Mouse (Mus musculus) limb, embryonic 14.5 days (tissue): Measurements from ENCODE around the gene Col4a1. TPM values are rescaled to one million over a fixed set of nuclear protein-coding genes. Genes with fewer than 3 reads are reported as not detected.

Experiments used
- ATAC-seq: fragments of 200-750 bp; cut with Nextera tagmentation; 2 replicates; pipeline ENCODE4 v1.8.0; 2017; ENCODE audit warnings: low read depth, moderate number of reproducible peaks, moderate TSS enrichment; ENCODE audit not compliant: low FRiP score
- DNase-seq: peaks from one replicate; pipeline ENCODE4 v3.0.0-alpha.2; 2015; ENCODE audit warnings: low spot score
- H3K27ac ChIP-seq: fragments of 300-500 bp; sonication (generic); replicated peaks from 2 replicates; pipeline ENCODE4 v1.5.1; 2014; ENCODE audit warnings: low read depth, mild to moderate bottlenecking, low read length, moderate library complexity, mixed read lengths
- H3K27me3 ChIP-seq: fragments of 300-500 bp; sonication (generic); 2 replicates; pipeline ENCODE4 v1.6.1; 2014; ENCODE audit warnings: low read length, mixed read lengths; ENCODE audit not compliant: control insufficient read depth, insufficient read depth
- H3K36me3 ChIP-seq: fragments of 300-500 bp; sonication (generic); 2 replicates; pipeline ENCODE4 v1.6.1; 2014; ENCODE audit warnings: mild to moderate bottlenecking, low read length, moderate library complexity, mixed read lengths; ENCODE audit not compliant: control insufficient read depth, insufficient read depth
- H3K4me1 ChIP-seq: fragments of 300-500 bp; sonication (generic); 2 replicates; pipeline ENCODE4 v1.6.1; 2014; ENCODE audit warnings: antibody characterized with exemption, low read length, mixed read lengths; ENCODE audit not compliant: control insufficient read depth, insufficient read depth
- H3K4me2 ChIP-seq: fragments of 300-500 bp; sonication (generic); replicated peaks from 2 replicates; pipeline ENCODE4 v1.6.1; 2014; ENCODE audit warnings: low read depth, mild to moderate bottlenecking, low read length, moderate library complexity; ENCODE audit not compliant: severe bottlenecking
- H3K4me3 ChIP-seq: fragments of 300-500 bp; sonication (generic); replicated peaks from 2 replicates; pipeline ENCODE4 v1.5.1; 2014; ENCODE audit warnings: low read length
- H3K9ac ChIP-seq: fragments of 300-500 bp; sonication (generic); 2 replicates; pipeline ENCODE4 v1.6.1; 2014; ENCODE audit warnings: mild to moderate bottlenecking, low read depth, low read length, moderate library complexity; ENCODE audit not compliant: severe bottlenecking
- H3K9me3 ChIP-seq: fragments of 300-500 bp; sonication (generic); 2 replicates; pipeline ENCODE4 v1.6.1; 2016; ENCODE audit warnings: low read length; ENCODE audit not compliant: control insufficient read depth
- POLR2A ChIP-seq: fragments of 200-500 bp; IDR thresholded peaks from 2 replicates; pipeline ENCODE4 v1.8.0; 2012; ENCODE audit warnings: inconsistent platforms, mild to moderate bottlenecking, moderate library complexity, borderline replicate concordance; ENCODE audit not compliant: insufficient read depth, insufficient read length; ENCODE audit errors: extremely low read depth
- WGBS: fragments of 180-500 bp; shearing (Covaris S2); extraction: QIAGEN DNeasy Blood & Tissue Kit; methylation state at CpG from one replicate; pipeline ENCODE4 v1.1.7; 2014; 5-methylcytosine and 5-hydroxymethylcytosine counted together
- polyA plus RNA-seq, 2 experiments: library from polyadenylated mRNA; depleted of rRNA in 1 of 2; stranded (reverse) in 1 of 2; unstranded in 1 of 2; fragments of >200 nt; fragmentation: Nextera tagmentation in 1 of 2; extraction: Ambion mirVana in 1 of 2; gene quantifications; 2 replicates each; pipeline versions ENCODE4 v1.2.1 to v1.2.3; 2012 to 2014

Col4a1 gene
- polyA plus RNA-seq, 2 experiments = 215 to 225 TPM

GRCm38 (mm10) chr8:11181420-11182147, 131.0 kb downstream of the Col4a1 start:
- H3K9me3 ChIP-seq = no peaks in the 10 kb centered on the region
- no peak overlapping the region for H3K27ac ChIP-seq
- H3K36me3 ChIP-seq = no peaks in the 10 kb centered on the region
- no peak for ATAC-seq
- DNase-seq = no peak
- H3K9ac ChIP-seq = no peak overlapping the region
- H3K4me2 ChIP-seq = no peak overlapping the region
- H3K4me3 ChIP-seq = no peak overlapping the region
- TF ChIP-seq POLR2A = no peak
- WGBS = 78% methylated on average over 11 of the region's 11 CpGs
- no peaks in the 10 kb centered on the region for H3K4me1 ChIP-seq
- no peaks in the 10 kb centered on the region for H3K27me3 ChIP-seq

- no peak overlapping the region for H3K9ac ChIP-seq
- no peak overlapping the region for H3K27ac ChIP-seq
- 66% methylated on average over 3 of the region's 3 CpGs for WGBS
- TF ChIP-seq POLR2A = no peak
- ATAC-seq (no peak), DNase-seq (no peak)
- H3K4me3 ChIP-seq = no peak overlapping the region
- no peak overlapping the region for H3K4me2 ChIP-seq
- no peaks in the 10 kb centered on the region for H3K9me3 ChIP-seq
- H3K27me3 ChIP-seq = no peaks in the 10 kb centered on the region
- no peaks in the 10 kb centered on the region for H3K4me1 ChIP-seq
- H3K36me3 ChIP-seq = no peaks in the 10 kb centered on the region
Observed at GRCm38 (mm10) chr8:11179869-11180268, 132.8 kb downstream of the Col4a1 start.

DNA sequence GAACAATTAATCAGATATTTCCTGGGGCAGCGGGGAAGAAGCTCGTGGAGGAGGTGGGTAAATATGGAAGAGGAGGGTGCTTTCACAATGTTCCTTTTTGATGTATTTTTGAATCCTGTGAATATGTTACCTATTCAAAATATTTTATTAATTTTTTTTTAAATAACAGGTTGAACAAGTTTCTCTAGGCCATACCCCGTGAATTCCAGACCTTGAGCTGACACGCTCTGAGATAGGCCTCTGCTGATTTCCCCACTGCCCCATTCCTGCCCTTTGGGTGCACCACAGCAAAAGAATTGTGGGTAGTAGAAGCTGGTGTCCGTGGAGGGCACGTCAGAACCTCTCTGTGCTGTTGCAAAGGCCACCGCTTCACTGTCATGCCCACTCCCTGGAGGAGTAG, 136.2 kb downstream of the Col4a1 start:
- 82% methylated on average over 7 of the region's 7 CpGs for WGBS
- no peaks in the 10 kb centered on the region for H3K9me3 ChIP-seq
- DNase-seq = no peak

DNA sequence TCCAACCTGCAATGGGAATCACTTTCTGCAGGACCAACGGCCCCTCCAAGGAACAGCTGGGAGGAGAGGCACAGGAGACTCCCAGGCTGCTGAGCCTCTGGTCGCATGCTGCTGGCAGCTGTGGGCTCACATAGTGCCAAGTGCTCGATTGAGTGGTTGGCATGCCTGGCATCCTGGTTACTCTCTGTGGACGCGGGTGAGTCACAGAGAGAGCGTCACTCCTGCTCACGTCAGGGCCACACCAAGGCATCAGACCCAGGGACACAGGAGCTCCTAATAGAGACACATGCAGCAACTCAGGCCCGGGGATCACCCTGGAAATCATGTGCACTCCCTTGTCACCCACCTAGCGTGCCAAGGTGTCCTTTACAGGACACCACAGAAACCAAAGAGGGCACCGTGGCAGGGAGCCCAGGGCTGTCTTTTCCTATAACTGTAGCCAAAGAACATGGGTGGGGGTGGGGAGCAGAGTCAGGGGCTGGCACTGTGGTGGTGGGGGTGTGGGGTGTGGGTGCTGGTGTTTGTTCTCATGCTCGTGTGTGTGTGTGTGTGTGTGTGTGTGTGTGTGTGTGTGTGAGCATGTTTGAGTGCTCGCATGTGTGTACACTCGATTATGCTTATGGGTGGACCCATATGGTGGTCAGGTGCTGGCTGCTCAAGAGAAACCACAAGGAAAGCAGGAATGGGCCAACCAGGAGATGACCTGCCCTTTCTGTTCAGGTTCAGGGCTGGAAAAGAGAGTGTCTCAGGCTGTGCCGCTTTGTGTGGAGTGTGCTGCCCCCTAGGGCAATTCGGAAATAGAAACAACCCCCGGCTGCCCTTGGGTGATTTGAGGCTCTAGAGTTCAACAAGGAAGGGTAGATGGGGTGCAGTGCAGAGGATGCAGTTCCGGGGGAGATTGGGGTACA, 139.1 kb downstream of the Col4a1 start:
- no peaks in the 10 kb centered on the region for H3K27me3 ChIP-seq
- 69% methylated on average over 17 of the region's 17 CpGs for WGBS
- TF ChIP-seq POLR2A = no peak
- ATAC-seq (no peak), DNase-seq (peak; percentile 67)
- H3K4me1 ChIP-seq = no peaks in the 10 kb centered on the region
- H3K9me3 ChIP-seq = no peaks in the 10 kb centered on the region
- H3K9ac ChIP-seq = no peak overlapping the region
- H3K27ac ChIP-seq = no peak overlapping the region
- no peaks in the 10 kb centered on the region for H3K36me3 ChIP-seq
- H3K4me2 ChIP-seq = no peak overlapping the region
- no peak overlapping the region for H3K4me3 ChIP-seq

More for the DNA sequence above, 136.2 kb downstream of the Col4a1 start:
- TF ChIP-seq POLR2A = no peak
- H3K4me2 ChIP-seq = no peak overlapping the region
- no peaks in the 10 kb centered on the region for H3K36me3 ChIP-seq
- no peaks in the 10 kb centered on the region for H3K4me1 ChIP-seq
- H3K4me3 ChIP-seq = no peak overlapping the region
- H3K9ac ChIP-seq = no peak overlapping the region
- H3K27ac ChIP-seq = no peak overlapping the region
- ATAC-seq = no peak
- H3K27me3 ChIP-seq = no peaks in the 10 kb centered on the region

- TF ChIP-seq POLR2A = no peak
- Histone ChIP-seq H3K9ac (no peak overlapping the region), H3K36me3 (no peaks in the 10 kb centered on the region), H3K27me3 (no peaks in the 10 kb centered on the region), H3K4me1 (no peaks in the 10 kb centered on the region), H3K27ac (no peak overlapping the region), H3K4me3 (no peak overlapping the region), H3K9me3 (no peaks in the 10 kb centered on the region), H3K4me2 (no peak overlapping the region)
- ATAC-seq = no peak
- DNase-seq = no peak
- 85% methylated on average over 7 of the region's 7 CpGs for WGBS
Observed at GRCm38 (mm10) chr8:11171526-11171925, 141.1 kb downstream of the Col4a1 start.
